Mouse (Mus musculus) ES-E14 (cell line): ENCODE measurements around the gene Rag2.

ENCODE experiments used
- CHD2 ChIP-seq: IDR thresholded peaks from 2 replicates; pipeline ENCODE4 v1.6.1; 2014; ENCODE audit warnings: mild to moderate bottlenecking, low read depth, low read length, inconsistent platforms
- MAFK ChIP-seq: IDR thresholded peaks from 2 replicates; pipeline ENCODE4 v1.6.1; 2014; ENCODE audit warnings: mild to moderate bottlenecking, low read depth, low read length, inconsistent platforms; ENCODE audit not compliant: insufficient read depth
- ZC3H11A ChIP-seq: IDR thresholded peaks from 2 replicates; pipeline ENCODE4 v1.6.1; 2012; ENCODE audit warnings: low read depth, mild to moderate bottlenecking, inconsistent platforms, low read length, borderline replicate concordance
- ZNF384 ChIP-seq: IDR thresholded peaks from 2 replicates; pipeline ENCODE4 v1.6.1; 2012; ENCODE audit warnings: low read depth, low read length, inconsistent platforms

GRCm38 (mm10) chr2:101673547-101673946 is 49.0 kb downstream of the Rag2 start:
- TF ChIP-seq ZC3H11A = no peak
- TF ChIP-seq ZNF384 = no peak
- no peak for TF ChIP-seq CHD2
- TF ChIP-seq MAFK = no peak
